Mouse (Mus musculus): ENCODE data around the gene Mpp2. TPM values are rescaled to one million over a fixed set of nuclear protein-coding genes. Genes with fewer than 3 reads are reported as not detected.

Mpp2 gene
- polyA plus RNA-seq, 1 experiment: 4.3 TPM

GRCm38 (mm10) chr11:102051954-102052353 is 36.4 kb downstream of the Mpp2 start:
- H3K79me2 ChIP-seq (ENCODE audit: control insufficient read depth, insufficient read depth): no peaks in the 10 kb centered on the region
- no peak overlapping the region for H3K4me2 ChIP-seq (ENCODE audit: low read depth)
- no peak overlapping the region for H3K4me3 ChIP-seq
- TF ChIP-seq TCF3 (IDR thresholded peaks at IDR 0.05; ENCODE audit: insufficient read length, low read depth) (no peak), POLR2A (IDR thresholded peaks at IDR 0.05; ENCODE audit: insufficient read length, low read depth) (no peak), MYOD1 (IDR thresholded peaks at IDR 0.05; ENCODE audit: control insufficient read depth in 1 of 3, insufficient read length in 2 of 3, low read depth in 2 of 3) (no peak)
- no peaks in the 10 kb centered on the region for H3K36me3 ChIP-seq (ENCODE audit: control insufficient read depth, insufficient read depth)
- peaks cover 65% of the 10 kb centered on the region for H3K27me3 ChIP-seq (ENCODE audit: control insufficient read depth, insufficient read depth, insufficient read length)
- H3ac ChIP-seq (ENCODE audit: control insufficient read depth, insufficient read length): no peak overlapping the region

- H3K4me2 ChIP-seq (ENCODE audit: low read depth): no peak overlapping the region
- no peak overlapping the region for H3K4me3 ChIP-seq
Observed at GRCm38 (mm10) chr11:102051541-102051940, 36.8 kb downstream of the Mpp2 start.

GRCm38 (mm10) chr11:102049875-102050482 is 38.3 kb downstream of the Mpp2 start:
- no peaks in the 10 kb centered on the region for H3K79me2 ChIP-seq (ENCODE audit: control insufficient read depth, insufficient read depth)
- TF ChIP-seq SRF (IDR thresholded peaks at IDR 0.05; ENCODE audit: control insufficient read depth, insufficient read length, low read depth) (no peak), E2F4 (IDR thresholded peaks at IDR 0.05; ENCODE audit: insufficient read depth) (no peak), MAX (IDR thresholded peaks at IDR 0.05; ENCODE audit: low read depth) (no peak), MYOG (IDR thresholded peaks at IDR 0.05; ENCODE audit: control insufficient read depth in 1 of 3, insufficient read depth in 1 of 3, insufficient read length in 2 of 3, low read depth in 2 of 3) (no peak), USF1 (IDR thresholded peaks at IDR 0.05; ENCODE audit: low read depth) (no peak), POLR2A (IDR thresholded peaks at IDR 0.05; ENCODE audit: insufficient read length, low read depth) (no peak), TCF3 (IDR thresholded peaks at IDR 0.05; ENCODE audit: insufficient read length, low read depth) (no peak), TCF12 (IDR thresholded peaks at IDR 0.05; ENCODE audit: insufficient read depth, poor library complexity, severe bottlenecking) (no peak)
- no peak overlapping the region for H3K4me3 ChIP-seq
- H3K27me3 ChIP-seq (ENCODE audit: control insufficient read depth, insufficient read depth, insufficient read length): peaks cover 63% of the 10 kb centered on the region
- no peak overlapping the region for H3ac ChIP-seq (ENCODE audit: control insufficient read depth, insufficient read length)
- H3K36me3 ChIP-seq (ENCODE audit: control insufficient read depth, insufficient read depth): no peaks in the 10 kb centered on the region
- no peak overlapping the region for H3K4me2 ChIP-seq (ENCODE audit: low read depth)

More at GRCm38 (mm10) chr11:102051541-102051940, 36.8 kb downstream of the Mpp2 start:
- H3K27me3 ChIP-seq (ENCODE audit: control insufficient read depth, insufficient read depth, insufficient read length): peaks cover 61% of the 10 kb centered on the region
- no peaks in the 10 kb centered on the region for H3K79me2 ChIP-seq (ENCODE audit: control insufficient read depth, insufficient read depth)
- H3ac ChIP-seq (ENCODE audit: control insufficient read depth, insufficient read length): no peak overlapping the region
- TF ChIP-seq MAX (IDR thresholded peaks at IDR 0.05; ENCODE audit: low read depth) (no peak), E2F4 (IDR thresholded peaks at IDR 0.05; ENCODE audit: insufficient read depth) (no peak), TCF3 (IDR thresholded peaks at IDR 0.05; ENCODE audit: insufficient read length, low read depth) (no peak), CEBPB (IDR thresholded peaks at IDR 0.05; ENCODE audit: insufficient read depth, poor library complexity, severe bottlenecking) (no peak), REST (IDR thresholded peaks at IDR 0.05; ENCODE audit: insufficient read depth, insufficient read length) (no peak), MYOG (IDR thresholded peaks at IDR 0.05; ENCODE audit: control insufficient read depth in 1 of 3, insufficient read depth in 1 of 3, insufficient read length in 2 of 3, low read depth in 2 of 3) (no peak), MYOD1 (IDR thresholded peaks at IDR 0.05; ENCODE audit: control insufficient read depth in 1 of 3, insufficient read length in 2 of 3, low read depth in 2 of 3) (no peak), TCF12 (IDR thresholded peaks at IDR 0.05; ENCODE audit: insufficient read depth, poor library complexity, severe bottlenecking) (no peak), USF1 (IDR thresholded peaks at IDR 0.05; ENCODE audit: low read depth) (no peak), POLR2AphosphoS2 (IDR thresholded peaks at IDR 0.05; ENCODE audit: insufficient read length, low read depth) (no peak)
- no peaks in the 10 kb centered on the region for H3K36me3 ChIP-seq (ENCODE audit: control insufficient read depth, insufficient read depth)

GRCm38 (mm10) chr11:102046607-102047006 is 41.7 kb downstream of the Mpp2 start:
- no peaks in the 10 kb centered on the region for H3K36me3 ChIP-seq (ENCODE audit: control insufficient read depth, insufficient read depth)
- no peak overlapping the region for H3ac ChIP-seq (ENCODE audit: control insufficient read depth, insufficient read length)
- no peak for TF ChIP-seq USF1 (IDR thresholded peaks at IDR 0.05; ENCODE audit: low read depth)
- TF ChIP-seq TCF3 (IDR thresholded peaks at IDR 0.05; ENCODE audit: insufficient read length, low read depth): no peak
- TF ChIP-seq MYOD1 (IDR thresholded peaks at IDR 0.05; ENCODE audit: control insufficient read depth in 1 of 3, insufficient read length in 2 of 3, low read depth in 2 of 3): no peak
- TF ChIP-seq REST (IDR thresholded peaks at IDR 0.05; ENCODE audit: insufficient read depth, insufficient read length): no peak
- no peak for TF ChIP-seq E2F4 (IDR thresholded peaks at IDR 0.05; ENCODE audit: insufficient read depth)
- TF ChIP-seq MYOG (IDR thresholded peaks at IDR 0.05; ENCODE audit: control insufficient read depth in 1 of 3, insufficient read depth in 1 of 3, insufficient read length in 2 of 3, low read depth in 2 of 3): no peak
- no peak for TF ChIP-seq POLR2AphosphoS2 (IDR thresholded peaks at IDR 0.05; ENCODE audit: insufficient read length, low read depth)
- TF ChIP-seq POLR2A (IDR thresholded peaks at IDR 0.05; ENCODE audit: insufficient read length, low read depth): no peak
- no peak for TF ChIP-seq MAX (IDR thresholded peaks at IDR 0.05; ENCODE audit: low read depth)
- no peaks in the 10 kb centered on the region for H3K79me2 ChIP-seq (ENCODE audit: control insufficient read depth, insufficient read depth)
- H3K27me3 ChIP-seq (ENCODE audit: control insufficient read depth, insufficient read depth, insufficient read length): peaks cover 61% of the 10 kb centered on the region
- no peak overlapping the region for H3K4me2 ChIP-seq (ENCODE audit: low read depth)
- H3K4me3 ChIP-seq: no peak overlapping the region

GRCm38 (mm10) chr11:102044691-102045212 is 43.6 kb downstream of the Mpp2 start:
- no peak overlapping the region for H3ac ChIP-seq (ENCODE audit: control insufficient read depth, insufficient read length)
- no peaks in the 10 kb centered on the region for H3K36me3 ChIP-seq (ENCODE audit: control insufficient read depth, insufficient read depth)
- H3K27me3 ChIP-seq (ENCODE audit: control insufficient read depth, insufficient read depth, insufficient read length): peaks cover 49% of the 10 kb centered on the region
- H3K79me2 ChIP-seq (ENCODE audit: control insufficient read depth, insufficient read depth): no peaks in the 10 kb centered on the region
- H3K4me2 ChIP-seq (ENCODE audit: low read depth): no peak overlapping the region
- no peak overlapping the region for H3K4me3 ChIP-seq
- TF ChIP-seq TCF3 (IDR thresholded peaks at IDR 0.05; ENCODE audit: insufficient read length, low read depth) (no peak), POLR2A (IDR thresholded peaks at IDR 0.05; ENCODE audit: insufficient read length, low read depth) (no peak), REST (IDR thresholded peaks at IDR 0.05; ENCODE audit: insufficient read depth, insufficient read length) (no peak), CEBPB (IDR thresholded peaks at IDR 0.05; ENCODE audit: insufficient read depth, poor library complexity, severe bottlenecking) (no peak), MAX (IDR thresholded peaks at IDR 0.05; ENCODE audit: low read depth) (no peak), SRF (IDR thresholded peaks at IDR 0.05; ENCODE audit: control insufficient read depth, insufficient read length, low read depth) (no peak), USF1 (IDR thresholded peaks at IDR 0.05; ENCODE audit: low read depth) (no peak), POLR2AphosphoS2 (IDR thresholded peaks at IDR 0.05; ENCODE audit: insufficient read length, low read depth) (no peak)
